Mouse (Mus musculus) layer of hippocampus, adult 9-11 months (tissue): ENCODE measurements at regions not wholly inside any gene's neighbourhood (a gene's known extent, or its start where the extent isn't known, plus 50 kb on each side); places are given as distances from the start of the nearest gene placed in this dataset.

ENCODE experiments used
- DNase-seq: peaks from one replicate; pipeline ENCODE4 v3.0.0; 2022

GRCm38 (mm10) chr3:60413749-60414148 is 58.9 kb upstream of the Mbnl1 start:
- no peak for DNase-seq

GRCm38 (mm10) chr3:60417001-60417400 is 55.6 kb upstream of the Mbnl1 start:
- no peak for DNase-seq

- DNase-seq: no peak
These were observed 54.0 kb upstream of the Mbnl1 start for GRCm38 (mm10) chr3:60418652-60419051.

GRCm38 (mm10) chr3:60419216-60419615 is 53.4 kb upstream of the Mbnl1 start:
- no peak for DNase-seq
